Mouse (Mus musculus): ENCODE results near the gene Fars2. TPM values are rescaled to one million over a fixed set of nuclear protein-coding genes. Genes with fewer than 3 reads are reported as not detected.
A peak's percentile ranks its signal among the peaks of the same experiment; 100 is the strongest.

Gene Fars2
- total RNA-seq, 2 experiments from 2014 or later, result 29.5 to 31.5 TPM

GRCm38 (mm10) chr13:36541287-36541780, 424.1 kb downstream of the Fars2 start:
- DNase-seq, result no peak
- intact Hi-C loops (cut with DNase I), result no loop called here

DNA sequence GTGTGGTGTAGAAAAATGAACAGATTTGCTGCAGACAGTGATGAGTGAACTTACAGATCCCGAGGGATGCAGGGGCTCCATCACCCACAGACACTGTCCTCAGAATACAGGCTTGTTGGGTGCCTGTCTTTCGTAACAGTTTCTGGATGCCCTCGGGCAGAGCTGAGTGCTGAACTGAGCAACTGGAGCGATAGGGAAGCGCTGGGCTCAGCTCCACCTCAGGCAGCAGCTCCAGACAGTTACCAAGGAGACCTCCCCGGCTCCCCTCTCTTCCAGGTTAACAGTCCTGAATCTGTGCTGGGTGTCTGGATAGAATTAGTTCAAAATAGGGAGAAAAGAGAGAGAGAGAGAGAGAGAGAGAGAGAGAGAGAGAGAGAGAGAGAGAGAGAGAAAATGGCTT, 433.5 kb downstream of the Fars2 start:
- DNase-seq, result no peak
- intact Hi-C loops (cut with DNase I), result no loop called here

DNA sequence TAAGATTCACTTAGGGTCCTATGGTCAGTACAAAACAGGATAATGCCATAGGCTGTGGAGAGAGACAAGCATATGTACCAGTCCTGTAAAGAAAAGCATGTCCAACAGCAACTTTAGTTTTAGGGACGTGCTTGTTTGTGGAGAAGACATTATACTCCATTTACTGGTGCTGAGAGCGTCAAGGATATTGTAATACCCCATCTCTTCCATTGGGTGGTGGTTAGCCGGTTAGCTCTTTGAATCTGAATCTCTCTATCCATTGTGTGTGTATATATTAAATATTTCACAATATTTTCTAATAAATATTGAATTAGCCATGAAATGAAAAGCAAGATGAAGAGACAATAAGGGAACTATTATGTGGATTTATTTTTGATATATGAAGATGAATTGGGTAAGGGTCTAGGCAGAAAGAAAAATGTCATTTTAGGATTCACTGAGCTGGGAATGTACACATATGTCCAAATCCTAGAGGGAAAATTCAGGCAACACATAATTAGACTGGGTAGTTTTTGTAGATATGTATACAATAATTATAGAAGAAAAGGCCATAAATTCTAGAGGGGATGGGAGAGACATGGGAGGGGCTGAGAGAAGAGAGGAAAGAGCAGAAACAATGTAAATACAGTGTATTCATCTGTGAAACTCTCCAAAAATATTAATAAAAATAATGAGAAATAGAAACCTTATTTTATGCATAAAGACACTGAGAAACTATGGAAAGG, 435.5 kb downstream of the Fars2 start:
- intact Hi-C loops (cut with DNase I), result no loop called here
- no peak for DNase-seq

DNA sequence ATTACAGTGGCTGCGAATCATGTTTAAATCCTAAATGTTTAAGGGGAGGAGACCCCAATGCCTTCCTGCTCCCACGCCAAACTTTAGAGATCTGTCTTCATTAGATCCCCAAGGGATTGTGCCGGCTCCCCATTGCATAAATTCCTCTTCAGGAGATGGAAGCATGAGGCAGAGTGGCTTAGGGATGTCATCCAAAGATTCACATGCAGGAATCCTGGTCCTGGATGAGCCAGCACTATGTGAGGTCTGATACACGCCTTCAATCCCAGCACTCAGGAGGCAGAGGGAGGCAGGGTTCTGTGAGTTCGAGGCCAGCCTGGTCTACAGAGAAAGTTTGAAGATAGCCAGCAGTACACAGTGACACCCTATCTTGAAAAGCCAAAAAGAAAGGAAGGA, 436.0 kb downstream of the Fars2 start:
- no peak for DNase-seq
- intact Hi-C loops (cut with DNase I), result no loop called here

- intact Hi-C loops (cut with DNase I), result no loop called here
- no peak for DNase-seq
Observed at GRCm38 (mm10) chr13:36554743-36555142, 437.5 kb downstream of the Fars2 start.

DNA sequence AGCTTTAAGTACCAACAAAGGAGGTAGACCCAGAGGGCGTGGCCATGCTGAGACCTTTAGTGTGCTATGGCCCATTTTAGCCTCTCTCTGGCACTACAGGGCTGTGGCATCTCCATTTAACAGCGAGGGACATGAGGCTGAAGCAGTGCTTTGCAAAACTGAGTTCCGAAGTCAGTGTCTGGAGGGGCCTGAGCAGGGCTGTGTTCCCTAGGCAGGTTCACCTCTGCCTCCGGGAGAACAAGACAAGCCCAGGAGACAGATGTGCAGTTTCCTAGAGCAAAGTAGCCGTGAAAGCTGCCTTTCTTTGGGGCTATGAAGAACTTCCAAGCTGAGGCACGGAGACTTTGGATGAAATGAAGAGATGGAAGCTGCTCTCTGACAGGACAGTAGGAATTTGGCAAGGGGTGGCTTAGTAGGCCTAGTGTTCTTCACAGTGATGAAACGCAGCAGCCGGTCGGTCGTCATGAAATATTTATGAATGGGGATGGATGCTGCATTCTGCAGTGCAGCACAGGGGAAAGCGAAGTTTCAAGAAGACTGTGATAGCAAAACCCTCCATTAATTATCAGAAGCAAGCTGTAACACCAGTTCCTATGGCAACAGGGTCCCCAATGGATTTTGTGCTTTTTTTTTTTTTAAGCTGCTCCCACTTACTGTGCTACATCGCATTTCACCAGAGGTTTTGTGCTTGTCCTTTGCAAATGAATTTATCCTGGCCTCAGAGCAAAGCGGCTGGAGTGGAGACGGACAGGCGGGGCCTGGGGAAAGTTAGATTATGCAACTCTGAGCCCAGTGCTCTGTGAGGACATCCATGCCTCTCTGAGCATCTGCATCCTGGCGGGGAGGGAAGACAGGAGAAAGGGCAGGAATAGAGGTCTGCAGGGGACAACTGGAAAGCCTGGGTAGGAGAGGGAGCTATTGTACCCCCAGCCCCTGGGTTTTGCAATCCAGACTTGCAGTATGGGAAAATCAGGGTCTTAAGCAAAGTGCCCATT, 445.5 kb downstream of the Fars2 start:
- intact Hi-C loops (cut with DNase I), result no loop called here
- no peak for DNase-seq

GRCm38 (mm10) chr13:36564764-36565315, 447.6 kb downstream of the Fars2 start:
- no peak for DNase-seq
- intact Hi-C loops (cut with DNase I), result no loop called here

GRCm38 (mm10) chr13:36576781-36577180, 459.6 kb downstream of the Fars2 start:
- intact Hi-C loops (cut with DNase I), result no loop called here
- no peak for DNase-seq

- intact Hi-C loops (cut with DNase I), result no loop called here
Observed at GRCm38 (mm10) chr13:36577916-36578568, 460.8 kb downstream of the Fars2 start.

GRCm38 (mm10) chr13:36578569-36579333, 461.5 kb downstream of the Fars2 start:
- peak; percentile 86 for DNase-seq
- intact Hi-C loops (cut with DNase I), result no loop called here

More at GRCm38 (mm10) chr13:36577916-36578568, 460.8 kb downstream of the Fars2 start:
- DNase-seq, result no peak

GRCm38 (mm10) chr13:36582406-36583070, 465.3 kb downstream of the Fars2 start:
- no peak for DNase-seq
- intact Hi-C loops (cut with DNase I), result loop anchor here (10.0 kb wide), 1 partner anchor 132 kb away; no protein-coding TSS in a partner anchor

- DNase-seq, result no peak
- intact Hi-C loops (cut with DNase I), result loop anchor here (10.0 kb wide), 1 partner anchor 131 kb away; no protein-coding TSS in a partner anchor
Observed at GRCm38 (mm10) chr13:36583481-36584151, 466.4 kb downstream of the Fars2 start.

DNA sequence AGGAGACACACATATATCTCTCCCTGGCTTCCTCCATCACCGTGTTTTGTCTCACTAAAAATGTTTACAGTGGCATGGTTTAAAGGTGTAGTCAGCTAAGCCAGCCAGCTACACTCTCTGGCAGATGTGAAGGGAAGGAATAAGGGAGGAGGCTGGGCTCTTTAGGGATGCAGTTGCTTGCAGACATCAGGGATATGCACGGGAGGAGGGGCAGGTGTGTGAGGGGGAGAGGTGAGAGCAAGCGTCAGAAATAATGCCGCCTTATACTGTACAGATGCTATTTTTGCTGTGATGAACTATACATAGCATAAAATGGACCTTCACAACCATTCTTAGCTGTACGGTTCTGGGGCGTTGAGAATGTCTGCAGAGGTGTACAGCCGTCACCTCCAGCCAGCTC, 467.0 kb downstream of the Fars2 start:
- intact Hi-C loops (cut with DNase I), result loop anchor here (10.0 kb wide), 1 partner anchor 131 kb away; no protein-coding TSS in a partner anchor
- no peak for DNase-seq

DNA sequence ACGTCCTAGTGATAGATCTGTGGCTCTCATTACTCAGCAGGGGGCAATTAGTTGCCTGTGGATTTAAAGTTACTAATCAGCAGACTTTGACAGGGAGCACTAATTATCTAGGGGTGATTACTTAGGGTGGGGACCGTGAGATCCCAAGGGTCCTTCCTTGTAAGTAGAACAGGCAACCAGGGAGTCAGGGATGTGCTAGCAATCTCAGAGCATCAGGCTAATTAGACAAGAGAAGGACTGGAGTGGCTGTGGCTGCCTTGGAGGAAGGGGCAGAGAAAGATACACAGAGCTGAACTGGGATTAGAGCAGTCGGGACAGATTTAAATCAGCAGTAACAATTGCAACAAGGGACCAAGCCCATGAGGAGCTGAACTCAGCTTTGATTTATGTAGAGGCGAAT, 471.9 kb downstream of the Fars2 start:
- intact Hi-C loops (cut with DNase I), result loop anchor here (10.0 kb wide), 1 partner anchor 126 kb away; no protein-coding TSS in a partner anchor
- DNase-seq, result no peak

GRCm38 (mm10) chr13:36592291-36592690, 475.1 kb downstream of the Fars2 start:
- intact Hi-C loops (cut with DNase I), result no loop called here
- no peak for DNase-seq

- intact Hi-C loops (cut with DNase I), result no loop called here
- no peak for DNase-seq
Observed at GRCm38 (mm10) chr13:36606717-36607116, 489.5 kb downstream of the Fars2 start.

- intact Hi-C loops (cut with DNase I), result no loop called here
- DNase-seq, result no peak
Observed at GRCm38 (mm10) chr13:36607871-36608270, 490.7 kb downstream of the Fars2 start.

DNA sequence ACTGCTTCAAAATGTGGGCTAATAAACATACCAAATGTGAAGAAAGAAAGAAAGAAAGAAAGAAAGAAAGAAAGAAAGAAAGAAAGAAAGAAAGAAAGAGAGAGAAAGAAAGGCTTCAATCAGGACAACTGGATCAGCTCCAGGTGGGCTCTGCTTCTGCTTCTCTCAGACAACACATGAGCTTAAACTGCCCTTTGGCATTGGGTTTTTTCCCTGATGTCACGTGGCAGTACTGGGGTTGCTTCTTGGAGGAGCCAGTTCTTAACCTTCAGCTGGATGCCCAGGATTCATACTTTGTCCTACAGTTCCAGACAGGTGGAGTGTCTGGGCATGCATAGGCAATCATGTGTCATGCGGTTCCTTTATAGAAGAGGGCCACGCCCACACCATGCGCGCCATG, 493.2 kb downstream of the Fars2 start:
- intact Hi-C loops (cut with DNase I), result no loop called here
- no peak for DNase-seq

Measured in left cerebral cortex, postnatal 4 days (tissue).